Mouse (Mus musculus) gastrocnemius, postnatal 14 days (tissue): ENCODE results near the gene Hdac8. TPM values are rescaled to one million over a fixed set of nuclear protein-coding genes. Genes with fewer than 3 reads are reported as not detected.

Source experiments
- DNase-seq: peaks from one replicate; pipeline ENCODE4 v3.0.0; 2021; ENCODE audit warnings: mixed read lengths
- intact Hi-C: fragments of 180-260 bp; cut with DNase I; formaldehyde crosslinking; loops from one replicate; pipeline ENCODE4 v1.15.1; 2025; ENCODE audit warnings: low total_unique reads
- long read RNA-seq, 2 experiments: library from polyadenylated mRNA; stranded (forward); transcript quantifications; one replicate each; pipeline ENCODE4 v2.0.0; 2021
- total RNA-seq, 2 experiments: library from RNA; stranded (reverse); gene quantifications; 2 replicates each; pipeline ENCODE4 v1.2.3; 2021

The Hdac8 gene
- total RNA-seq = 1 to 10 TPM; 2.9 to 3.9 TPM
- long read RNA-seq, experiment 1, partial matches to known transcripts = 0 of 2 reads
- long read RNA-seq, experiment 1, other reads (novel, unspliced or antisense) = 0 of 2 reads
- long read RNA-seq, experiment 2, partial matches to known transcripts = 0 of 3 reads
- long read RNA-seq, experiment 2, other reads (novel, unspliced or antisense) = 1 of 3 reads

- peak; percentile 34 for DNase-seq
- intact Hi-C loops = no loop called here
These were observed at the start of gene Hdac8 for GRCm38 (mm10) chrX:102504644-102505481. TSS of gene Hdac8 (minus strand) at chrX:102505359.

DNA sequence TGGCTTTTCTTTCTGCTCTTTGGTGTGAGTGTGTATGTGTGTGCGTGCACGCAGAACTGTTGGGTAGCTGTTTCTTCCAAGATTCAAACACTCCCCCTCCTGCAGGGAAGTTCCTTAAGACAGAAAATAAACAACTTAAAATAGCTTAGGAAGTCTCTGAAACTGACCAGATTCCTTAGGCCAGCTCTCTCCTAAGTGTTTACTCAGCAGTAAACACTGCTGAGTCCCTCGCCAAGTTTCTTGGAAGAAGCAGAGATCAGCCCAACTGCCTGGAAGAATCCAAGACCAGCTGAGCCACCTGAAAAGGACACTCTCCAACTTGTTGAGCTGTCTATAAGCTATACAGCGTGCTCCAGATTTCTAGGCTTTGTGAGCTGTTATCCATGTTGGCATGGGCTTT, 4.0 kb upstream of the Hdac8 start:
- DNase-seq = no peak
- intact Hi-C loops = no loop called here

DNA sequence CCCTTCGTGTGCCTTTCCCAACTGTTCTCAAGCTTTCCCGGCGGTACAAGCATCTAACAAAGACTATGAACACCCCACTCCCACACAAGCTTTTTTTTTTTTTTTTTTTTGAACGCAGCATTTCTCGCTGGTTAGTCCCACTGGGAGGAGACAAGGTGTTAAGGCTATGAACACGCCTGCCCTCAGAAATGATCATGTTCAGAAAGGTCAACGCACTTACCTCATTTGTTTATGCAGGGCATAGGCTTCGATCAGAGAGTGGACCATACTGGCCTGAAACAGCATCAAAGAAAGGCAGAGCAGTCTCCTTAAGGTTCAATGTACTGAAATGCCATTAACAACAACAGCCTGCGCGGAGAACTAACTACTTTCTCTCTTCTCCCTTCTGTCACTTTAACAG, 980 bp downstream of the Hdac8 start:
- DNase-seq = no peak
- intact Hi-C loops = no loop called here

- no peak for DNase-seq
- intact Hi-C loops = no loop called here
These were observed 11.0 kb downstream of the Hdac8 start for GRCm38 (mm10) chrX:102493992-102494730.

- DNase-seq = no peak
- intact Hi-C loops = no loop called here
These were observed 19.6 kb downstream of the Hdac8 start for GRCm38 (mm10) chrX:102485575-102485974.

DNA sequence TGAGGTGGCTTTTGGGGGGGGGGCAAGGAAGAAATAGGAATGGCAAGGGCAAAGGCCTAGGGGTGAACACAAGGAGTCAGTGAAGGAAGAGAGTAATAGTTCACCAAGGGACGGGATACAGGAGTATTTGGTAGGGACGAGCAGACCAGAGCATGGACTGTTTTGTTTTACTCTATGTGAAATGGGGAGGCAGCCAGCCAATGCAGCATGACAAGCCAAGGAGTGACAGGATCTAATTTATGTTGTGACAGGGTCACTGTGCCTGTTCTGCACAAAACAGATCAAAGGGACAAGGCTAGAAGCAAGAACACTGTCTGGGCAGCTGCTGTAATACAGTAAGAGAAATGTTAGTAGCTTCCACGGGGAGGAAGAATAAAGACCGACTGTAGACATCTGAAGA, 25.5 kb downstream of the Hdac8 start:
- intact Hi-C loops = loop anchor here (5.0 kb wide), 1 partner anchor 262 kb away; no protein-coding TSS in a partner anchor
- no peak for DNase-seq

DNA sequence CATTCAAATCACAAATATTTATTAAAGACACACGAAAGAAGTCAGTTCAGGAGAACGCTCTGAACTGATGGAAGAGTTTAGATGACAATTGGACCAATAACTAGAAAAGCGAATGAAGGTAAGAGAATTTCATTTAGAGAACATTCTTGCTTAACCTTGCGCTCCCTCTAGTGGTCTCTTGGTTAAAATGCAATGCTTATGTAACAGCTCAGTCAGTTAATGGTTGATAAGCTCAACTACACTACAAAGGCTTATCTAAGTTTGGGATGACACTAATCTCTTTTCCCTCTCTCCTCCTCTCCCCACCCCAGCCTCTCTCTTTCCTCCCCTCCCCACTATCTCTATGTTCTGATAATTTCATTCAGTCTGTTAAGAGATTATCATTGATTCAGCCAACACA, 26.2 kb downstream of the Hdac8 start:
- no peak for DNase-seq
- intact Hi-C loops = loop anchor here (5.0 kb wide), 1 partner anchor 262 kb away; no protein-coding TSS in a partner anchor

DNA sequence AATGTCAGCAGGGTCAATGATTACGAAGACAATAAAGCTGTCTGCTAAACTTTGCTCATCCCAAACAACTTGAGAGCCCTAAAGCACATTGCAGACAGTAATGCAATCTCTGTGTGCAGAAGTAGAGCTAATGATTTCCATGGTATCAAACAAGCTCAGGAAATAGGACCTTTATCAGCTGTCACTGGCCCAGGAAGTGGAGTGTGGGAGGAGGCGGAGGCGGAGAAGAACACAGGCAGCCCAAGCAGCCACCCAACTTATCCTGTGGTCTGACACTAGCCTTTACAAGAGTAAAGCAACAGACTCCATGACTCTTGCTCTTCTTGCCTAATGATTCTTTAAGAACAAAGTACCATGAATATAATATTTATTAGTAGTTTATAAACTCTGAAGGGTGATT, 26.7 kb downstream of the Hdac8 start:
- intact Hi-C loops = loop anchor here (5.0 kb wide), 1 partner anchor 261 kb away; no protein-coding TSS in a partner anchor
- DNase-seq = no peak

DNA sequence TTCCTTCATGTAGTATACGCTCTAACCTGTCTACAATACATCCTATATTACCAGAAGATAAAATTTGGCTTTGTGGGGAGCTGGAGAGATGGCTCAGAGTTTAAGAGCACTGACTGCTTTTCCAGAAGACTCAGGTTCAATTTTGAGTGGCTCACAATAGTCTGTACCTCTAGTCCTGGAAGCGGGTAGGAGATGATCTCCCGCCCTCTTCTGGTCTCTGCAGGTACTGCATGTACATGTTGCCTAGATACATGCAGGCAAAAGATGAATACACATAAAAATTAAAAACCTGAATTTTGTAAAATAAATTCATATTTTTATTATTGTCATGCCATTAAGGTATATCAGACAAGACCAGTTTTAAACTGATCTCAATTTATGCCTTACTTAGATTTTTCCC, 28.4 kb downstream of the Hdac8 start:
- intact Hi-C loops = loop anchor here (5.0 kb wide), 1 partner anchor 259 kb away; no protein-coding TSS in a partner anchor
- peak; percentile 60 for DNase-seq

DNA sequence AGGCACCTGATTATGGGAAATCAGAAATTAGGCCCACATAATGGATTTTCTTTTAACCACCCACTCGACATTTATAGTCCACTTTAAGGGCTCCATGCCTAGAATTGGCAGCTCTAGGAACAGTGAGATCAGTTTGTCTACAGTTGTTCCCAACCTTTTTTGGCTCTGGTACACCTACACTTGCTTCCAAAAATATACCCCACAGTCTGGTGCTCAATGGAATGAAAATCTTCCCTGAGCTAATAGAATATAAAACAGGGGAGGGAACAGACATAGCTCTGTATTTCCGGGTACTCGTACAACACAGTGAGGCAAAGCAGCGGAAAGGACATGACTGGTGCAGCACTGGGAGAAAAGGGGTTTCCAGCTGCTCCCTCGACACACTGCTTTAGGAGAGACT, 29.6 kb downstream of the Hdac8 start:
- no peak for DNase-seq
- intact Hi-C loops = loop anchor here (5.0 kb wide), 1 partner anchor 258 kb away; no protein-coding TSS in a partner anchor

- no peak for DNase-seq
- intact Hi-C loops = no loop called here
These were observed 86.6 kb downstream of the Hdac8 start for GRCm38 (mm10) chrX:102418343-102419127.

GRCm38 (mm10) chrX:102416972-102417371, 88.2 kb downstream of the Hdac8 start:
- intact Hi-C loops = no loop called here
- DNase-seq = no peak

GRCm38 (mm10) chrX:102416386-102416785, 88.8 kb downstream of the Hdac8 start:
- DNase-seq = no peak
- intact Hi-C loops = no loop called here

DNA sequence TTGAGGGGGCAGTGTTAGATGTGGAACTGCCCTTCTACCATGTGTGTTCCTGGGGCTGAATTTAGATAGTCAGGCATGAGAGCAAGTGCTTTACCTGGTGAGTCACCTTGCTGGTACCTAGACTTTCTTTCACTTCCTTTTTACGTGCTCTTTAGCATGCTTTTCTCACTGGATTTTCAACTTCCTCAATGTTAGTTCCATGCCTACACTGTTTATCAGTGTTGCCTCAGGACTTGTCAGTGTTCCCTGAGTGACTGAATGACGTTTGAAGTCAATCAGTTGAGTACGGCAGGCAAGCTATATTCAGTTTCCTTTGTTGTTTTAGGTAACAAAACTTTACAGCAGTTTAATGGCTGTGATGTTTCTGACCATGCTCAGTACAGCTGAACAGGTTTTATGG, 120.4 kb downstream of the Hdac8 start:
- DNase-seq = no peak
- intact Hi-C loops = no loop called here

DNA sequence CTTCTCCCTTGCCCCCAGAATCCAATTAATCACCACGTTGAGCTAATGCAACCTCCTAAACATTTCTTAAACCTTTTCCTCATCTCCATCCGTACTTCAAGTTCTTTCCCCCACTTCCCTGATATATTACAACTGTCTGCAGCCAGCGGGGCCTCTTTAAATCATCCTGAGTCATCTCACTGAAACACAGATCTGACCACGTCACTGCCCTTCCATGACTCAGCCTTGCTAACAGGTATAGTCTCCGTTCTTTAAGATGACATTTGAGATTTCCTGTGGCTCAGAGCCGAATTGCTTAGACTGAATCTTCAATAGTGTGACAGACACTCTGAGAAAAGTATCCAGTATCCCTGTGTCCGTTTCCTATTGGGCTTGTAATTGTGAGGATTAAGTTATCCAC, 122.0 kb downstream of the Hdac8 start:
- intact Hi-C loops = no loop called here
- DNase-seq = no peak

- intact Hi-C loops = no loop called here
- DNase-seq = no peak
These were observed 138.6 kb downstream of the Hdac8 start for GRCm38 (mm10) chrX:102366510-102366909.

DNA sequence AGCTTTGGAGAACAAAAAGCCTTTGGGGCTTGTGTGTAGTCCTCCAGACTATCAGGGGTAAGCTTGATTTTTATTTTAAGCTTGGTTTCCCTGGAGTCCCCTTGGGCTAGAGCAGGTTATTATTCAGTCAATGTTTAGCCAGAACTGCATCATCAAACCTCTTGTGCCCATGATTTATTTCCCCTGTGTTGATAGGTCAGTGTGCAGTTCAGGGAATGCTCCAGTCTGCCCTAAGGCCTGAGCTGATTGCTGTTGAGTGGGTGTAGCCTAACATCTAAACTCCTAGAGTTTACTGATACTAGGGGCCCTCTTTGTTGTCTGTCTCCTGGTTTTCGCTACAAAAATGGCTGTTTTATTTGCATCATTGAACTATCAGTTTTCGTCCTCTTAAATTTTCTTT, 142.9 kb downstream of the Hdac8 start:
- DNase-seq = no peak
- intact Hi-C loops = no loop called here

GRCm38 (mm10) chrX:102353412-102353811, 151.7 kb downstream of the Hdac8 start:
- intact Hi-C loops = no loop called here
- no peak for DNase-seq
